9 mouse cellular contexts compared by ENCODE assay signal in the genomic region with DNA sequence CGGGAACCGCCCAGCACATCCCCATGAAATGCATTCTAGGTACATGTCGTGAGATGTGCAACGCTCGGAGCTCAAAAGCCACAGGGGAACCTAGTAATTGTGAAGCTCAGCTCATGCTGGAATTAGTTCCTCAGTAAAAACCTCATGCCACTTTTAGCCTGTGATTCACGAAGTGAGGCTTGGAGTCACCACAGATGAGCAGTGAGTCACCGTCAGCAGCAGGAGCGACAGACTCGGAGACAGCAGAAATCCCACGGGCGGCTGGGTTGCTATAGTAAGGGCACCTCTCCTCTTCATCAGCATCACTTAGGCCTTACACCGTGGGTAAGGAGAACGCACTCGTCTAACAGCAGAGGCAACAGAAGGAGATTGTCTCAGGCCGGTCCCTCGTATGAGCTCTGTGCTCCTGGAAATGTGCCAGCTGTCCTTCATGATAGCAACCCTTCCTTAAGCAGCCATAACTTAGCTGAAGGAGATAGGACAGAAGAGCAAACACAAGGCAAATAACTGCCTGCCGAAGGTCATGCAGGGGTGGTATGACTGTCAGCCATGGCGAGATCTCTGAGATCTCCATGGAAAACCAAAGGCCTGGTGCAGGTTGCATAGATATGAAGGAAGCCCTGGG. TPM values are rescaled to one million over a fixed set of nuclear protein-coding genes. Genes with fewer than 3 reads are reported as not detected.
DNase-seq lines count a peak whose midpoint lies in the region; ATAC-seq and TF ChIP-seq lines count a peak whose summit lies in the region.
"Had no signal": no experiment of that assay in that cellular context is flagged by ENCODE, and none has a peak within 500 bp of the region (broad histone marks: within the 10 kb centered on the region; RNA-seq: fewer than 3 reads in every experiment).

No protein-coding gene starts in this region.

- no peak overlapping the region for H3K27ac ChIP-seq in midbrain, postnatal 0 days (ENCODE audit: low read depth, low read length)
- H3K27ac ChIP-seq in midbrain, embryonic 16.5 days (ENCODE audit: low read length): no peak overlapping the region
- H3K27ac ChIP-seq in intestine, embryonic 16.5 days (ENCODE audit: low read length): no peak overlapping the region
- no peak overlapping the region for H3K27ac ChIP-seq in liver, postnatal 0 days (ENCODE audit: low read depth)
- H3K27ac ChIP-seq: limb, embryonic 12.5 days had no signal

- 70% methylated on average over 18 of the region's 18 CpGs for WGBS in midbrain, postnatal 0 days
- whole genome bisulfite sequencing in midbrain, embryonic 16.5 days: 66% methylated on average over 18 of the region's 18 CpGs
- 57% methylated on average over 18 of the region's 18 CpGs for WGBS in intestine, embryonic 16.5 days
- 47% methylated on average over 18 of the region's 18 CpGs for WGBS in liver, postnatal 0 days (ENCODE audit: insufficient replicate concordance)

- H3K4me2 ChIP-seq in midbrain, postnatal 0 days (ENCODE audit: low read depth, low read length, poor library complexity, severe bottlenecking): no peak overlapping the region
- no peak overlapping the region for H3K4me2 ChIP-seq in midbrain, embryonic 16.5 days (ENCODE audit: low read length)
- H3K4me2 ChIP-seq in intestine, embryonic 16.5 days (ENCODE audit: low read depth, low read length): no peak overlapping the region
- no peak overlapping the region for H3K4me2 ChIP-seq in liver, postnatal 0 days (ENCODE audit: low read depth, low read length)
- H3K4me2 ChIP-seq: limb, embryonic 12.5 days had no signal

- DNase-seq in midbrain, postnatal 0 days (ENCODE audit: low spot score): peak; percentile 42
- no peak for DNase-seq in liver, postnatal 0 days
- no peak for DNase-seq in spleen, adult 18-20 months
- no peak for DNase-seq in T-cell, adult 2 months (ENCODE audit: low spot score)

- H3K4me3 ChIP-seq in erythroblast, embryonic 14.5 days (replicated peaks): peak overlapping the region; percentile 9
- H3K4me3 ChIP-seq in midbrain, postnatal 0 days (ENCODE audit: low read depth, low read length): no peak overlapping the region
- H3K4me3 ChIP-seq in midbrain, embryonic 16.5 days (ENCODE audit: low read depth, low read length): no peak overlapping the region
- no peak overlapping the region for H3K4me3 ChIP-seq in intestine, embryonic 16.5 days (ENCODE audit: low read length)
- no peak overlapping the region for H3K4me3 ChIP-seq in liver, postnatal 0 days (ENCODE audit: low read depth, low read length)
- H3K4me3 ChIP-seq: limb, embryonic 12.5 days had no signal

- no peaks in the 10 kb centered on the region for H3K27me3 ChIP-seq in erythroblast, embryonic 14.5 days (ENCODE audit: control insufficient read depth)
- H3K27me3 ChIP-seq in midbrain, postnatal 0 days (ENCODE audit: insufficient read depth, low read length): no peaks in the 10 kb centered on the region
- no peaks in the 10 kb centered on the region for H3K27me3 ChIP-seq in midbrain, embryonic 16.5 days (ENCODE audit: control insufficient read depth, insufficient read depth, low read depth, low read length)
- H3K27me3 ChIP-seq in intestine, embryonic 16.5 days (replicated peaks; ENCODE audit: control insufficient read depth, insufficient read depth, low read length): no peaks in the 10 kb centered on the region
- H3K27me3 ChIP-seq in liver, postnatal 0 days (ENCODE audit: insufficient read depth, low read length): no peaks in the 10 kb centered on the region
- H3K27me3 ChIP-seq: limb, embryonic 12.5 days had no signal

- H3K9ac ChIP-seq in midbrain, postnatal 0 days (replicated peaks; ENCODE audit: low read length, poor library complexity, severe bottlenecking): no peak overlapping the region
- H3K9ac ChIP-seq in midbrain, embryonic 16.5 days (ENCODE audit: low read depth, low read length): no peak overlapping the region
- H3K9ac ChIP-seq in intestine, embryonic 16.5 days (ENCODE audit: low read depth, low read length): no peak overlapping the region
- no peak overlapping the region for H3K9ac ChIP-seq in liver, postnatal 0 days (replicated peaks)
- H3K9ac ChIP-seq: limb, embryonic 12.5 days had no signal

- peaks cover 69% of the 10 kb centered on the region for H3K4me1 ChIP-seq in erythroblast, embryonic 14.5 days (ENCODE audit: control insufficient read depth)
- no peaks in the 10 kb centered on the region for H3K4me1 ChIP-seq in midbrain, postnatal 0 days (ENCODE audit: insufficient read depth, low read length)
- H3K4me1 ChIP-seq in midbrain, embryonic 16.5 days (ENCODE audit: control insufficient read depth, insufficient read depth, low read length): peaks cover 9% of the 10 kb centered on the region
- H3K4me1 ChIP-seq in intestine, embryonic 16.5 days (ENCODE audit: control insufficient read depth, insufficient read depth, low read length): peaks cover 20% of the 10 kb centered on the region
- peaks cover 35% of the 10 kb centered on the region for H3K4me1 ChIP-seq in liver, postnatal 0 days (ENCODE audit: insufficient read depth)
- H3K4me1 ChIP-seq: limb, embryonic 12.5 days had no signal

- no peak for TF ChIP-seq CTCF in midbrain, postnatal 0 days (IDR thresholded peaks at IDR 0.05)
- TF ChIP-seq CTCF in liver, postnatal 0 days (IDR thresholded peaks at IDR 0.05; ENCODE audit: low read depth): no peak

- TF ChIP-seq EP300 in liver, postnatal 0 days (IDR thresholded peaks at IDR 0.05; ENCODE audit: low read depth): no peak

- H3K36me3 ChIP-seq in erythroblast, embryonic 14.5 days (ENCODE audit: control insufficient read depth): peaks cover 10% of the 10 kb centered on the region
- H3K36me3 ChIP-seq in midbrain, postnatal 0 days (ENCODE audit: insufficient read depth, low read length): no peaks in the 10 kb centered on the region
- no peaks in the 10 kb centered on the region for H3K36me3 ChIP-seq in midbrain, embryonic 16.5 days (ENCODE audit: control insufficient read depth, insufficient read depth, low read length)
- no peaks in the 10 kb centered on the region for H3K36me3 ChIP-seq in intestine, embryonic 16.5 days (ENCODE audit: control insufficient read depth, insufficient read depth, low read length)
- H3K36me3 ChIP-seq in liver, postnatal 0 days (replicated peaks; ENCODE audit: insufficient read depth, low read length): no peaks in the 10 kb centered on the region
- H3K36me3 ChIP-seq: limb, embryonic 12.5 days had no signal

- ATAC-seq in erythroblast, adult 5-6 weeks (replicated peaks; ENCODE audit: low FRiP score, poor library complexity, severe bottlenecking): no peak
- no peak for ATAC-seq in midbrain, postnatal 0 days (ENCODE audit: low FRiP score)
- ATAC-seq in midbrain, embryonic 16.5 days: no peak
- peak; percentile 70 for ATAC-seq in intestine, embryonic 16.5 days
- peak; percentile 12; the same call in 1 of the 2 replicates for ATAC-seq in liver, postnatal 0 days

- no peaks in the 10 kb centered on the region for H3K9me3 ChIP-seq in erythroblast, embryonic 14.5 days (ENCODE audit: control insufficient read depth, low read length)
- no peaks in the 10 kb centered on the region for H3K9me3 ChIP-seq in midbrain, postnatal 0 days (ENCODE audit: low read length)
- H3K9me3 ChIP-seq in midbrain, embryonic 16.5 days (replicated peaks; ENCODE audit: control insufficient read depth, low read length, poor library complexity, severe bottlenecking): no peaks in the 10 kb centered on the region
- no peaks in the 10 kb centered on the region for H3K9me3 ChIP-seq in intestine, embryonic 16.5 days (ENCODE audit: control insufficient read depth, low read length)
- no peaks in the 10 kb centered on the region for H3K9me3 ChIP-seq in liver, postnatal 0 days (ENCODE audit: low read length)
- H3K9me3 ChIP-seq: limb, embryonic 12.5 days had no signal

RNA-seq across cellular contexts. Expression of gene Ston2, which starts 39.8 kb away (rescaled TPM):
- polyA plus RNA-seq in erythroblast, embryonic 14.5 days (2012): 3.6 TPM in 2 replicates
- total RNA-seq in erythroblast, adult 5-6 weeks (2015; ENCODE audit: low replicate concordance): 0.58 and 1.5 TPM in 2 replicates
- 0.70 and 2.0 TPM in 2 replicates for total RNA-seq in erythroblast, adult 5-6 weeks (2017; ENCODE audit: low replicate concordance)
- total RNA-seq in midbrain, postnatal 0 days (2014; rRNA removed): 9.4 and 16.8 TPM in 2 replicates
- 5.6 and 7.4 TPM in 2 replicates for polyA plus RNA-seq in midbrain, postnatal 0 days (2015; fragmentation: Nextera tagmentation; extraction: Ambion mirVana)
- 5.2 and 5.6 TPM in 2 replicates for polyA plus RNA-seq in midbrain, embryonic 16.5 days (2015; fragmentation: Nextera tagmentation; extraction: Ambion mirVana)
- 4.9 and 5.2 TPM in 2 replicates for polyA plus RNA-seq in intestine, embryonic 16.5 days (2015; fragmentation: Nextera tagmentation; extraction: Ambion mirVana)
- polyA plus RNA-seq in liver, postnatal 0 days (2015; fragmentation: Nextera tagmentation; extraction: Ambion mirVana): 5.5 and 5.6 TPM in 2 replicates

Comparison
In these comparisons a context has a peak if more than half of its experiments do, and no peak if none do; other contexts are left out.
1. ATAC-seq: peak in intestine, embryonic 16.5 days (single experiment) and liver, postnatal 0 days (single experiment); none in erythroblast, adult 5-6 weeks (single experiment), midbrain, postnatal 0 days (single experiment) and midbrain, embryonic 16.5 days (single experiment).